Mouse (Mus musculus) hindbrain, embryonic 15.5 days (tissue): ENCODE results near the gene Amfr. TPM values are rescaled to one million over a fixed set of nuclear protein-coding genes. Genes with fewer than 3 reads are reported as not detected.

Experiments used
- ATAC-seq: fragments of 200-750 bp; cut with Nextera tagmentation; 2 replicates; pipeline ENCODE4 v1.8.0; 2017; ENCODE audit warnings: low read depth, moderate number of reproducible peaks, moderate TSS enrichment; ENCODE audit not compliant: low FRiP score
- H3K27ac ChIP-seq: fragments of 300-500 bp; sonication (generic); replicated peaks from 2 replicates; pipeline ENCODE4 v1.5.1; 2015; ENCODE audit warnings: mild to moderate bottlenecking, inconsistent platforms
- H3K27me3 ChIP-seq: fragments of 300-500 bp; sonication (generic); 2 replicates; pipeline ENCODE4 v1.6.1; 2015; ENCODE audit warnings: control low read depth, inconsistent platforms
- H3K36me3 ChIP-seq: fragments of 300-500 bp; sonication (generic); 2 replicates; pipeline ENCODE4 v1.6.1; 2015; ENCODE audit warnings: control low read depth, inconsistent platforms
- H3K4me1 ChIP-seq: fragments of 300-500 bp; sonication (generic); replicated peaks from 2 replicates; pipeline ENCODE4 v1.6.1; 2015; ENCODE audit warnings: control low read depth, inconsistent platforms
- H3K4me2 ChIP-seq: fragments of 300-500 bp; sonication (generic); 2 replicates; pipeline ENCODE4 v1.6.1; 2015; ENCODE audit warnings: moderate library complexity, mild to moderate bottlenecking, inconsistent platforms
- H3K4me3 ChIP-seq: fragments of 300-500 bp; sonication (generic); 2 replicates; pipeline ENCODE4 v1.5.1; 2015; ENCODE audit warnings: mild to moderate bottlenecking, inconsistent platforms
- H3K9ac ChIP-seq: fragments of 300-500 bp; sonication (generic); 2 replicates; pipeline ENCODE4 v1.6.1; 2015; ENCODE audit warnings: inconsistent platforms
- H3K9me3 ChIP-seq: fragments of 300-500 bp; sonication (generic); 2 replicates; pipeline ENCODE4 v1.6.1; 2016; ENCODE audit warnings: control low read depth, inconsistent platforms
- WGBS: fragments of 180-500 bp; shearing (Covaris S2); methylation state at CpG from one replicate; pipeline ENCODE4 v1.1.7; 2015; 5-methylcytosine and 5-hydroxymethylcytosine counted together
- polyA plus RNA-seq: library from polyadenylated mRNA; unstranded; fragments of >200 nt; fragmentation: Nextera tagmentation; extraction: Ambion mirVana; gene quantifications from 2 replicates; pipeline ENCODE4 v1.2.1, GENCODE M21; 2015

Gene Amfr
- polyA plus RNA-seq, 1 experiment from 2014 or later: 84.9 TPM

DNA sequence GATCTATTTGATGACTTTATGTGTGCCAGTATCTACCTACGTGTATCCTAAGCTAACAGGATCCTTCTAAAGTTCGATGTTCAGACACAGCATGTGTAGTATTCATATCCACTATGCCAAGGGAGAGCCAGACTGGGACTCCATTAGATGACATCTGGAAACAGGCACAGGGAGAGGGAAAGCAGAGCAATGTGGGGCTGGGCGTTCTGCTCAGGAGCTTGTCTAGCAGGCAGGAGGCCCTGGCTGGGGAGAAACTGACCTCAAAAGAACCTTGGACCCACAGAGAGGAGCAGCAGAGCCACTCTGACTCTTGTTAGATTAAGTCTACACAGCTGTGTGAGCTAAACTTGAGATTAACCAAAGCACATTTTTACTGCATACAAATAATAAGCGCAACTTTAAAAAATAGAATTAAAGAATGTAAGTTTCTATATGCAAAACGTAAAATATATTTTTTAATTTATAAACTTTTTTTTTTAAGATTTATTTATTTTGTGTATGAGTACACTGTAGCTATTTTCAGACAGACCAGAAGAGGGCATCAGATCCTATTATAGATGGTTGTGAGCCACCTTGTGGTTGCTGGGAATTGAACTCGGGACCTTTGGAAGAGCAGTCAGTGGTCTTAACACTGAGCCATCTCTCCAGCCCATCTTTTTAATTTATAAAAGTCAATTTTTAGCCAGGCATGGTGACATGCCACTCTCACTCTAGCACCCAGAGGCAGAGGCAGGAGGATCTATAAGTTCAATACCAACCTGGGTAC lies 36.0 kb downstream of the Amfr start:
- Histone ChIP-seq H3K27me3 (no peaks in the 10 kb centered on the region), H3K9ac (no peak overlapping the region), H3K4me1 (no peaks in the 10 kb centered on the region), H3K9me3 (no peaks in the 10 kb centered on the region), H3K4me2 (no peak overlapping the region), H3K36me3 (peaks cover 81% of the 10 kb centered on the region), H3K4me3 (no peak overlapping the region), H3K27ac (no peak overlapping the region)
- 97% methylated on average over 6 of the region's 6 CpGs for WGBS
- no peak for ATAC-seq

DNA sequence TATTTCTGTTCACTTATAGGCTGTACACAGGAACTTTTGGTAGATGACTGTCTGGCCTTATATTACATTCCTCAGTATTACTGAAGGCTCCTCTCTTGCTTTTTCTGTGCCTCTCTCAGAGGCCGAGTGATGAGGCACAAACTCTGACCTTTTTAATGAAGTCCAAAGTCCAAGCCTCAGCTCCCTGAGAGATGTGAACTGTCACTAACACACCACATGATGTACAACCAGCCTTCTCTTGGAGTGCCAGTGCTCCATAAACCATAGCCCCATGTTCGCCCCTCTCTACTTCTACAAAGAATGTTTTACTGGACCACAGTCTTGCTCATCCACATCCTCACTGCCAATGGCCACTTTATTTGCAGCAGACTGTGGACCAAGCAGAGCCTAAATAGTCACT lies 37.3 kb downstream of the Amfr start:
- no peaks in the 10 kb centered on the region for H3K27me3 ChIP-seq
- no peak overlapping the region for H3K4me3 ChIP-seq
- H3K27ac ChIP-seq: no peak overlapping the region
- ATAC-seq: no peak
- H3K4me1 ChIP-seq: no peaks in the 10 kb centered on the region
- peaks cover 75% of the 10 kb centered on the region for H3K36me3 ChIP-seq
- WGBS: 94% methylated on average over 2 of the region's 2 CpGs
- H3K9me3 ChIP-seq: no peaks in the 10 kb centered on the region
- H3K9ac ChIP-seq: no peak overlapping the region
- H3K4me2 ChIP-seq: no peak overlapping the region

DNA sequence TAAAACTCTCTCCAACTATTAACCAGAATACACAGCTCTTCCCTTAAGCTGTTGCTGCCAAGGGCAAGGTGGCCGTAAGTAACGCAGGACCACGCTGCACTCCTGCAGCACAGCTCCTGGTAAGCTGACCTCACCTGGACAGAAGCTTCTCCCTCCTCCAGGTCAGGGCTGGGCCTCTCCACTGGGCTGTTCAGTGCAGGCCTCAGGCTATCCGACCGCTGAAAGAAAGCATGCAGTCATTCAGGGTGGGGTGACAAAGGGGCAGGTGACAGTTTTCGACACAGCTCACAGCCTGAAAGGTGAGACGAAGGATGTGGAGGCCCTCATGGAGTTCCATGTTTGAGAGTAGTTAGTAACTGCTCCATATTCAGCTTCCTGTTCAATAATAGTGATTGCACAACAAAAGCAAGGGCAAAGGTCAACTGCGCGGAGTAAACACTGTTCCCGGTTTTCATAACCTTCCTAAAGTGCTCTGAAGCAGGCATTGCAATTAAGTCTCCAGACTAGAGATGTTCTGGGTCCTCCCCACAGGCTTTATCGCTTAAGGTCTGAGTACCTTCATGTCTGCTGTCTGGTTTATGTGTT lies 37.9 kb downstream of the Amfr start:
- H3K4me3 ChIP-seq: no peak overlapping the region
- WGBS: 91% methylated on average over 11 of the region's 11 CpGs
- no peaks in the 10 kb centered on the region for H3K4me1 ChIP-seq
- no peaks in the 10 kb centered on the region for H3K27me3 ChIP-seq
- no peak overlapping the region for H3K9ac ChIP-seq
- no peak for ATAC-seq
- peaks cover 72% of the 10 kb centered on the region for H3K36me3 ChIP-seq
- no peak overlapping the region for H3K4me2 ChIP-seq
- H3K9me3 ChIP-seq: no peaks in the 10 kb centered on the region
- no peak overlapping the region for H3K27ac ChIP-seq

DNA sequence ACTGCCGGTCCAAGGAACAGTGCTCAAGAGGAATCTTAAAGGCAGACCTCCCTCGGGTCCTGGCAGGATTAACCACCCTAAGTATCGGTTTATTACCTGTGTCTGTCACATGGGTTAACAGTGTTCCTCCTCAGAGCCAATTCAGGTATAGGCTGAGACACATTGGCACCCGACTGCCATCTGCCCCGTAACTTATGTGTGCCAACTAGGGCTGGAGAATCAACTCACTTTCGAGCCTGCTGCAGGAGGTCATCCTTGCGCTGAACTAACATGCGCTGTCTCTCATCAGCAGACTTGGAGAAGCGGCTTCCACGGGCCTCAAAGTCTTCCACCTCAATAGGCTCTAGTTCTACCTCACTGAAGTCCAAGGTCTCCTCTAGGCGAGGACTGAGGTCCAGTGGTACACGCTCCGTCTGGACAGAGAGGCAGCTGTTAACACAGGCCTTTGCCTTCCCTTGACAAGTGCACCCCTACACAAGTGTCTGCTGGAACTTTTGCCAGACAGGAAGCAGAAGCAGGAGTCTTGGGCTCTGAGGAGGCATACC lies 38.7 kb downstream of the Amfr start:
- no peak overlapping the region for H3K4me3 ChIP-seq
- no peak for ATAC-seq
- H3K4me1 ChIP-seq: no peaks in the 10 kb centered on the region
- WGBS: 93% methylated on average over 13 of the region's 13 CpGs
- H3K27me3 ChIP-seq: no peaks in the 10 kb centered on the region
- no peak overlapping the region for H3K9ac ChIP-seq
- H3K9me3 ChIP-seq: no peaks in the 10 kb centered on the region
- peaks cover 71% of the 10 kb centered on the region for H3K36me3 ChIP-seq
- no peak overlapping the region for H3K4me2 ChIP-seq
- H3K27ac ChIP-seq: no peak overlapping the region

DNA sequence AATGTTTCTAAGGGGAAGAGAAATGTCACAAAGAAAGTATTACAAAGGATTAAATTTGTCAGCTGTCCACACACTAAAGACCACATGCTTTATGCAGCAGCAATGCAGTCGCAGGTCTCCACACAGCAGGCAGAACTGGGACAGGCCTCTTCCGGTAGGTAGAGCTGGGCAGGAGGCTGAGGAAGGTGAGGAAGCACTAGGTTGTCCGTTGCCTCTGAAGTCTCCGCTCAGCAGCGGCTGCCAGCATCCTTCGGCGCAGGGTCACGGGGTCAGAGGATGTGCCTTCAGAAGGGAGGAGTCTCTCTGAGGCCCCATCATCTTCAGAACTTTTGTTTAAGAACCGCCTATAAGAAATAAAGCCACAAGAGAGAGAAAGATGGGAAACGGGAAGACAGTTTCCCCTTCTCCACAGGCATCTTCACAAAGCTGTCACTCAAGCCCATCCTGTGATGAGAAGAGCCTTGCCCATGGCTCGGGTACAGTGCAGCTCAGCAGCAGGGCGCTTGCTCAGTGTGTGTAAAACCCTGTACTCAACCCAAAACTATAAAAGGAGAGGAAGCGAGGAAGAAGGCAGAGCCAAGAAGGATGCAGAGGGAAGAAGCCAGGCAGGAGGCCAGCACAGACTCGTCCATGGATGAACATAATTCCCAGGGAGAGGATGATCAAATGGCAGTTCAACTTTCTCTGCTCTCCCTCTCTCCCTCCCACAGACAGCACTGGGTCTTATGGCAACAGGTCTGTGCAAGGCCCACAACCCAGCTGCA lies 39.5 kb downstream of the Amfr start:
- Histone ChIP-seq H3K9ac (no peak overlapping the region), H3K9me3 (no peaks in the 10 kb centered on the region), H3K27ac (no peak overlapping the region), H3K27me3 (no peaks in the 10 kb centered on the region), H3K4me2 (no peak overlapping the region), H3K36me3 (peaks cover 71% of the 10 kb centered on the region), H3K4me3 (no peak overlapping the region), H3K4me1 (no peaks in the 10 kb centered on the region)
- ATAC-seq: no peak
- 81% methylated on average over 14 of the region's 14 CpGs for WGBS

DNA sequence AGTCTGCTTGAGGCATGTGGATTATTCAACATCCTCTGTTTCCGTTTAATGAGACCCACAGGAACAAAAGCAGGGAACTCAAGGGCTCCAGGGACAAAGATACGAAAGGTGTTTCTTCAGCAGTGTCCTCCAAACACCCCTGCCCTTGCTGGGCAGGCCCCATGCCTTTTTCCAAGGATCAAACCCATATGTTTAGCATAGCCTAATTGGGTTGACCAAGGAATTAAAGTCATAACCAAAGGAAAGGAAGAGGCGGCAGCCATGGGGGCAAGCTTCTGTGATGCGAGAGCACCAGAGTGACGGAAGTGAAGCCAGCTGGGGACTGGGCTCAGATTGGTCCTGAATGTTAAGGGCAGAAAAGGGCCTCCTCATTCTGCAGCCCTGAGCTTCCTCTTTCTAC lies 40.4 kb downstream of the Amfr start:
- Histone ChIP-seq H3K9ac (no peak overlapping the region), H3K9me3 (no peaks in the 10 kb centered on the region), H3K36me3 (peaks cover 71% of the 10 kb centered on the region), H3K4me1 (no peaks in the 10 kb centered on the region), H3K27me3 (no peaks in the 10 kb centered on the region), H3K4me3 (no peak overlapping the region), H3K27ac (no peak overlapping the region), H3K4me2 (no peak overlapping the region)
- no peak for ATAC-seq
- 83% methylated on average over 5 of the region's 5 CpGs for WGBS

DNA sequence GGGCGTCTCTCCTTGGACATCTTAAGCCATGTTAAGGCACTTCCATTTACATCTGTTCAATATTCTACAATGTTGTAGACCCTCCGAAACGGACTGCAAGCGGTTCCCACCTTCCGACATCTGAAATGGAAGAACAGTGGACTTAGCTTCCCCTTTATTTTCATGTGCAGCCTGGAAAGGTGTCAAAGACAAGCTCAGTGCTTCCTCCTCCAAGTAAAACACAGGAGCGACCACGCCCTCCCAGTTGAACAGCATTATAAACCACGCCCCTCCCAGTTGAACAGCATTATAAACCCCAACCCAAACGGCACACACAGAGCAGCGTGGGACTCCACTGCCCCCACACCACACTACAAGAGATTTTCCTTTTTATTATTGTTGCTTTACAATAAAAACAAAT lies 41.2 kb downstream of the Amfr start:
- Histone ChIP-seq H3K4me2 (no peak overlapping the region), H3K27me3 (no peaks in the 10 kb centered on the region), H3K4me1 (no peaks in the 10 kb centered on the region), H3K4me3 (no peak overlapping the region), H3K9ac (no peak overlapping the region), H3K9me3 (no peaks in the 10 kb centered on the region), H3K36me3 (peaks cover 74% of the 10 kb centered on the region), H3K27ac (no peak overlapping the region)
- WGBS: 93% methylated on average over 10 of the region's 10 CpGs
- ATAC-seq: no peak

DNA sequence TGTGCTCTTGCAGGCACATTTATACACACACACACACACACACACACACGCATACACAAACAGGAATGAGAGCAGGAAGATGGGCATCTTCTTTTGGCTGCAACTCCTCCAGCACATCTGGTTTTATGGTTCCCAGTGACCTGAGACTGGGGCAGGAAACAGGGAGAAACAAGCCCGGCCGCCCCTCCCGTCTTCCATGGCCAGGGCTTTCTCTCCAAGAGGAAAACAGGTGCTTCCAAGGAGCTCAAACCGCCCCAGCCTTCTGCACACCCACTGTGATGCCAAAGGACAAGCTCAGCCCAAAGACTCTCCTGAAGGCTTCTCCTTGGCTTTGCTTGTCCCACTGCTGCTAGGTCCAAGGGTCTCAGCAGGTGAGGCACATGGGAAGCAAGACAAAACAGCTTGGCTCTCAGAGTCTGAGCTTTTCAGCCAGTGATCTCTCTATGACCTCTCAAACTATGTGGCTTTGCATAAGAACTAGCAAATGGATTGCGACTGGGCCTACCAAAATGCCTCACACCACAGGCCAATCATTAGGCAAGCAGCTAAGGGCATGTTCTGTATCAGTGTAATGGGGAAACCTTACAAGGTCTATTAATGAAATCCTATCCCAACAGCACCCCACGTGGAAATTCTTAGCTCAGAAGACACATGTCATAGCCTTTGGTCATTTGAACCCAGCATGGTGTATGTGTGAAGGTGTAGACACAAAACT lies 42.9 kb downstream of the Amfr start:
- H3K27ac ChIP-seq: 0 out of 2 replicates have a peak overlapping the region, but pooled peaks have one; percentile 38
- no peak overlapping the region for H3K4me3 ChIP-seq
- no peak for ATAC-seq
- H3K4me2 ChIP-seq: no peak overlapping the region
- no peaks in the 10 kb centered on the region for H3K9me3 ChIP-seq
- H3K9ac ChIP-seq: no peak overlapping the region
- no peaks in the 10 kb centered on the region for H3K27me3 ChIP-seq
- H3K4me1 ChIP-seq: no peaks in the 10 kb centered on the region
- WGBS: 76% methylated on average over 7 of the region's 7 CpGs
- H3K36me3 ChIP-seq: peaks cover 74% of the 10 kb centered on the region

DNA sequence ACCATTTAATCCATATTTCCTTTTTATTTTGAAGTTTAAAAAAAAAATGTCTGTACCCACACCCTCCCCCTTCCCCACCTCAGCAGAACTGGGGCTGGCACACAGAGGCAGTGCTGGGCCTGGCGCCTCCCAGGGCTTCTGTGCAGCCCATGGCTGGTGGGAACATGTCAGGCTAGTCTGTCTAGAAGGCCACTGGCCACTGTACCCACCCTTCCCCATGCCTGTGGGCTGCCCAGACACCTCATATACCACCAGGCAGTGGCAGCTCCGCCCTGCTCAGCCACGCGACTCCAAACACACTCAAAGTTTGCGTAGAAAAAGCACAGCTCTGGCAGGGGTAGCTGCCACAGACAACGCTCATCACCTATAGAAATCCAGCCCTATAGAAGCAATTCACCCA lies 44.3 kb downstream of the Amfr start:
- peak; percentile 17; the same call in 1 of the 2 replicates for ATAC-seq
- no peaks in the 10 kb centered on the region for H3K4me1 ChIP-seq
- H3K9ac ChIP-seq: no peak overlapping the region
- no peak overlapping the region for H3K4me3 ChIP-seq
- no peaks in the 10 kb centered on the region for H3K27me3 ChIP-seq
- H3K27ac ChIP-seq: no peak overlapping the region
- no peak overlapping the region for H3K4me2 ChIP-seq
- WGBS: 75% methylated on average over 6 of the region's 6 CpGs
- no peaks in the 10 kb centered on the region for H3K9me3 ChIP-seq
- H3K36me3 ChIP-seq: peaks cover 73% of the 10 kb centered on the region

DNA sequence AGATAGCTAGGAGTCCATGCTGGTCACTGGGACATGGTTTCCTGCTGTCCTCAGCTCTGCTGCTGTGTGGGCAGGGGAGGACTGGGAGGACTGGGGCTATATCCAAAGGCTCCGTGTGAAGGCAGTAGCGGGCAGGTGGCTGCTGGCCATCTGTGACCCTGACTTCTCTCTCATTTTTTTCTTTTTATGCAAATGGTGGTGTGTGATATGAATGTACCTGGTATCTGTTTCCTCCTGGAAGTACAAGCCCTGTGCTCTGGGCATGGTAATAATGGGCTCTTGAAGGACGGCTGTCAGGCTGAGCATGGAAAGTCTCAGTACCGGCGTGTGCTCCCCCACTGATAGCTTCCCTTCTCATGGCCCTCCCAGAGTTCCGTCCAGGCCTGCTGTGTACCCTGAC lies 51.7 kb downstream of the Amfr start:
- no peak overlapping the region for H3K27ac ChIP-seq
- 89% methylated on average over 6 of the region's 6 CpGs for WGBS
- no peak overlapping the region for H3K9ac ChIP-seq
- H3K4me2 ChIP-seq: no peak overlapping the region
- H3K27me3 ChIP-seq: no peaks in the 10 kb centered on the region
- no peaks in the 10 kb centered on the region for H3K4me1 ChIP-seq
- H3K36me3 ChIP-seq: peaks cover 57% of the 10 kb centered on the region
- no peak overlapping the region for H3K4me3 ChIP-seq
- no peak for ATAC-seq
- H3K9me3 ChIP-seq: no peaks in the 10 kb centered on the region

DNA sequence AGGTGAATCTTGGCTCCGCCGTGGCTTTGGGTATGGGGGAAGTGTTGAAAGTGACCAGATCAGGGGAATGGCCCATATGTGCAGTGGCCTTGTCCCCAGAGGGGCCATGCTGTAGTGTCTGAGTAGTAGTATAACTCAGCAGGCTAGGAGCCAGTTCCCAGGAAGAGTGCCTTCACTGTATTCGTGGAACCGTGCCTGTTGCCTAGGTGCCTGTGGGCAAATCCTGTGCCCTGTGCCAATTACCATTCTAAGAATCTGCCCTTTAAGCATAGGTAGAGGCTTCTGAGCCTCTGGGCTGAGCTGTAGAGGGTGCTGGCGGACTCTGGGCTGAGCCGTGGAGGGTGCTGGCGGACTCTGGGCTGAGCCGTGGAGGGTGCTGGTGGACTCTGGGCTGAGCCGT lies 54.2 kb downstream of the Amfr start:
- H3K4me2 ChIP-seq: no peak overlapping the region
- no peak overlapping the region for H3K9ac ChIP-seq
- no peaks in the 10 kb centered on the region for H3K9me3 ChIP-seq
- 87% methylated on average over 9 of the region's 9 CpGs for WGBS
- peak; percentile 43; the same call in 1 of the 2 replicates for ATAC-seq
- H3K36me3 ChIP-seq: peaks cover 56% of the 10 kb centered on the region
- no peaks in the 10 kb centered on the region for H3K4me1 ChIP-seq
- no peak overlapping the region for H3K4me3 ChIP-seq
- H3K27ac ChIP-seq: no peak overlapping the region
- H3K27me3 ChIP-seq: no peaks in the 10 kb centered on the region
